Mouse (Mus musculus): ENCODE measurements around the gene Grm8. TPM values are rescaled to one million over a fixed set of nuclear protein-coding genes. Genes with fewer than 3 reads are reported as not detected.

The Grm8 gene
- polyA plus RNA-seq, 1 experiment from 2014 or later: not detected

DNA sequence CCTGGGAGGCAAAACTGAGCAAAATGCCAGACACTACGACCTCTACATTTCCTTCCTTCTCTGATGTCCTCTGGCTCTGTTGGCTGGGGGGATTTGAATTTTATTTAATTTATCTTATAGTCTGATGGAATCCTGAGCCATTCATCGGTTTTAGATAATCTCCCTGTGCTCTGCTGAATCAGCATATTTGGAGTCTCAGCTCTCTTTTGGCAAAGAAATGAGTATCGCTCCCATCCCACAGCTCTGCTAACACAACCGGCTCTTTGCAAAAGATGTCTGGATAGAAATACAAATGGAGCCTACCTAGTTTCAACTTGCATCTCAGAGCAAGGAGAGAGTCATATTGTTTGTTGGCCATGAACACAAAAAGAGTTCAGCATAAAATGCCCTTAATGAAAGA lies 388.5 kb downstream of the Grm8 start:
- 70% methylated on average over 4 of the region's 4 CpGs for WGBS
- ATAC-seq (ENCODE audit: borderline replicate concordance, extremely low read depth, low FRiP score, low TSS enrichment): no peak

DNA sequence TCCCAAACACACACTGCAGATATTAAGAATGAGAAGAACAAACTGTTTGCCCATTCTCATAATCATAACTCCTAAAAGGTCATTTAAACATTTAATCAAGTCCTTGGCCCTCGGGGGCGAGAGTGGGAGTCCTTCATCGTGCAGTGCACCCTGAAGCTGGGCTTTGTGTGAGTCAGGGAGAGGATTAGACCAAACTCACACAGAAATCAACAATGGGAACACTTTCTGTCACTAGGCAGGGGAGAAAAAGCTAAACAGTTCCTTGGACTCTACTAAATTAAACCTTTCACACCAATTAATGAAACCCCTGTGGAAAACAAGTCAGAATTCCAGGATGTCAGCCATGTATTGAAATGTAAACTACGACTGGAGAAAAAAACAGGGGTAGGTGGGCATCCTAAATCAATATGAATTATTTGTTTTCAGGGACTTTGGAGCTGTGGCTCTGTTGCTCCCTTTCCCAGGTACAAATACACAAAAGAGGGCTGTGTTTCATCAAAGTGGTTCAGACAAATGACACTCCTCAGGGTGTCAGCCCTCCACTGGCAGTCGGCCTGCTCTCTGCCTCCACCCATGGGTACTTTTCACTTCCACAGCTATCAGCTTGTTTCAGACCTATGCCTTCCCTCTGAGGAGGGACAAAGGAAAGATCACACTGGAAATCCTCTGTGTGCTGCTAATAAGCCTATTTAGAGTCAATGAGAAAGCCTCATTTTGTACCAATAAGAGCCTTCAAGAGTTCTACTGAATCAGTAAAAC lies 389.1 kb downstream of the Grm8 start:
- Histone ChIP-seq H3K9me3 (no peaks in the 10 kb centered on the region), H3K27ac (no peak overlapping the region), H3K4me3 (no peak overlapping the region), H3K27me3 (no peaks in the 10 kb centered on the region), H3K4me1 (no peaks in the 10 kb centered on the region), H3K4me2 (no peak overlapping the region), H3K9ac (no peak overlapping the region), H3K36me3 (no peaks in the 10 kb centered on the region)
- 18% methylated on average over 5 of the region's 5 CpGs for WGBS
- no peak for ATAC-seq (ENCODE audit: borderline replicate concordance, extremely low read depth, low FRiP score, low TSS enrichment)

More for the DNA sequence above, 388.5 kb downstream of the Grm8 start:
- Histone ChIP-seq H3K36me3 (no peaks in the 10 kb centered on the region), H3K27me3 (no peaks in the 10 kb centered on the region), H3K4me3 (no peak overlapping the region), H3K9ac (no peak overlapping the region), H3K4me2 (no peak overlapping the region), H3K9me3 (no peaks in the 10 kb centered on the region), H3K4me1 (no peaks in the 10 kb centered on the region), H3K27ac (no peak overlapping the region)

DNA sequence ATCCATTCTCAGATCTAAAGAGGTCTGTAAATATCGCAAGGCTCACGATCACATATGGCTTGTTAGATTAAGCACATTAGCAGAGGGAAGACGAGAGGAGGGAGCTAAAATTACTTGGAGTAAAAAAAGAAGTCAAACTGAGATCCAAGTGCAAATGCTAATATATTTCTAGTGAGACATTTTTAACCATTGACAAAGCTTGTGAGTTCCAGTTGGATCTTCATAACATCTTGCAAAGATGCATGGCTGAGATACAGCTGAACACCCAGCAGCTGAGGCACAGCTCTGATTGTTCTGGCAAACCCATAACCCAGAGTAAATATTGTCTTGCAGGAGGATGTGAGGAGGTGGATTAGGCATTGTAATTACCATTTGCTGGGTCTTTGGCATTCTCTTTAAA lies 445.6 kb downstream of the Grm8 start:
- Histone ChIP-seq H3K4me2 (no peak overlapping the region), H3K4me3 (no peak overlapping the region), H3K9me3 (no peaks in the 10 kb centered on the region), H3K27me3 (no peaks in the 10 kb centered on the region), H3K27ac (no peak overlapping the region), H3K9ac (no peak overlapping the region), H3K36me3 (no peaks in the 10 kb centered on the region), H3K4me1 (no peaks in the 10 kb centered on the region)
- ATAC-seq (ENCODE audit: borderline replicate concordance, extremely low read depth, low FRiP score, low TSS enrichment): no peak
- WGBS: 66% methylated on average over 3 of the region's 3 CpGs

DNA sequence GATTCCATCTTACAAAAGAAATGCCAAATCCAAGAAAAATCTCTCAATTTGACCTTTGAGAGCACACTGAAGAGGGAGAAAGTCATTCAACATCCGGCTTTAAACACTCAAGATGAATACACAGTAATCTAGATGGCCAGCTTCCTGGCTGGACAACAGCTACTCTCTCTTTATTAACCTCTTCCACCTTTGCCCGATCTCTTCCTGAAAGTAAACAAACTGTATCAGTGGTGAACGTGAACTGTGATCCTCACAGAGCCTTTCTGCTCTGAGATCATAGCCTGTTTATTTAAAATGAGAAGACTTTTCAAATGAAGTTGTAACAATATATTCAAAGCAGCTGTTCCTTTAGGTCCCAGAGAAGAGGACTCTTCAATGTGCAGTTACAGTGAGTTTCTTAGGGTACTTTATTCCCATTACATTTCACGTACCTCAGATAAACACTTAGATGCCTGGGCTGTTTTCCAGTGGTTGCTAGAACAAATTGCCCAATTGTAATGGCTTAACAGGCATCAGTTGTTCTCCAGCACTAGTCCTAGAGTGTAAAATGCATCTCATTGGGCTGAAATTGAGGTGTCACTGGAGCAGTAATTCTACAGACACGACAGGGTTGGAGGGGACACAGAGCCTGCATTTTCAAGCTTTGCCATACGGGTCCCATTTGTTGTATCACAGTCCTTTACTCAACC lies 473.1 kb downstream of the Grm8 start:
- Histone ChIP-seq H3K9ac (no peak overlapping the region), H3K27ac (no peak overlapping the region), H3K27me3 (no peaks in the 10 kb centered on the region), H3K4me3 (no peak overlapping the region), H3K9me3 (no peaks in the 10 kb centered on the region), H3K4me1 (no peaks in the 10 kb centered on the region), H3K4me2 (no peak overlapping the region), H3K36me3 (no peaks in the 10 kb centered on the region)
- 24% methylated on average over 6 of the region's 6 CpGs for WGBS
- ATAC-seq (ENCODE audit: borderline replicate concordance, extremely low read depth, low FRiP score, low TSS enrichment): no peak

DNA sequence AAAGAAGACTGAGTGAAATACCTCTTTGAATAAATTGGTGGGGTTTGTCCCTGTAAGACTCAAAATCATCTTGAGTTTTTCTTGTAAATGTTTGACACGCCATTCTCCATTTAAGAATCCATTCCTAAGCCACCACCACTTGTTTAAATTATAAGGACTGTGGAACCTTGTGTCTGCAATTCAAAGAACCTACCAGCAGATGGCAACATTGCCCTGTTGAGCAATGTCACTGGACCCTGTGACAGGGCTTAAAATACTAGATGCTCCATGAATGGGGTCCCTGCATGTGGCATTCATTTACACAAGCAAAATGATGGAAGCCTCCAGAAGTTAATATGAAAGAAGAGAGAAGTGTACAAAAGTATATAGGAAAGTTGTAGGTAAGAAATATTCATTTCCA lies 477.5 kb downstream of the Grm8 start:
- no peak overlapping the region for H3K4me3 ChIP-seq
- H3K4me2 ChIP-seq: no peak overlapping the region
- ATAC-seq (ENCODE audit: borderline replicate concordance, extremely low read depth, low FRiP score, low TSS enrichment): no peak
- no peaks in the 10 kb centered on the region for H3K9me3 ChIP-seq
- H3K27me3 ChIP-seq: no peaks in the 10 kb centered on the region
- no peaks in the 10 kb centered on the region for H3K36me3 ChIP-seq
- H3K9ac ChIP-seq: no peak overlapping the region
- no peak overlapping the region for H3K27ac ChIP-seq
- WGBS: 46% methylated on average over 1 of the region's 1 CpGs
- no peaks in the 10 kb centered on the region for H3K4me1 ChIP-seq

DNA sequence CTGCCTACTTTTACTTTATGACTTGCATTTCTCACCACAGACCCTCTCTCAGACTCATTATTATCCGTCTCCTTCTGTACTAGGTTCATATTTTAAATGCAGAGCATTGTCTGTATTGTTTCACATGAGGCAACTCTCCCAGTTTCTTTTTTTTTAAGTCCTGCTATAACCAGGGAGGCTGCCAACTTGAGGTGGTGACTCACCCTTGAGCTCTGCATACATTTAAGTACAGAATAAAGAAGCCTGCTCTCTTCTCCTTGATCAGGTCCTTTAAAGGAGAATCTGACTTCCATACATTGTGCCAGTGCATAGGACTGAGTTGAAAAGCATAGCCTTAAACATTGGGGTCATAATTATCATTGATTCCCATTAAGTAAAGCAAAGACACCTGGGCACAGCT lies 488.5 kb downstream of the Grm8 start:
- H3K9me3 ChIP-seq: no peaks in the 10 kb centered on the region
- 66% methylated on average over 1 of the region's 1 CpGs for WGBS
- no peak overlapping the region for H3K9ac ChIP-seq

DNA sequence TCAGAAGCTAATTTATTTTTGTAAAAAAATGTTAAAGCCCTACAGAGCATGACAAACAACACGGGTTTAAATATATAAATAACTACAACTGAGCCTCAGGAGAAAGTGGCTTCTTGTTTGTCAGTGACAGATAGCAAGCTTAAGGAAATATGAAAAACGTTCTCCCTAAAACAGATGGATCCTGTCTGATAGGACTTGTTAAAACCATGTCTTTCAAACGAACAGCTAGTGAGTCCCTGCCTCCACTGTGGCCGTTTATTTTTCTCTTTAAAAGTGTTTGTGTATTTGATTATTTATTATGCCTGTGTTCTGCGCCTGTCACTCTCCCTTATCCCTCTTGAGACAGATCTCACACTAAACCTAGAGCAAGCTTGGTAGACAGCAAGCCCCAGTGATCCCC lies 489.9 kb downstream of the Grm8 start:
- Histone ChIP-seq H3K27ac (no peak overlapping the region), H3K9me3 (no peaks in the 10 kb centered on the region), H3K4me2 (no peak overlapping the region), H3K36me3 (no peaks in the 10 kb centered on the region), H3K4me1 (no peaks in the 10 kb centered on the region), H3K4me3 (no peak overlapping the region), H3K9ac (no peak overlapping the region), H3K27me3 (no peaks in the 10 kb centered on the region)
- 35% methylated on average over 5 of the region's 5 CpGs for WGBS
- no peak for ATAC-seq (ENCODE audit: borderline replicate concordance, extremely low read depth, low FRiP score, low TSS enrichment)

More for the DNA sequence above, 488.5 kb downstream of the Grm8 start:
- Histone ChIP-seq H3K27ac (no peak overlapping the region), H3K4me2 (no peak overlapping the region), H3K36me3 (no peaks in the 10 kb centered on the region), H3K4me1 (no peaks in the 10 kb centered on the region), H3K4me3 (no peak overlapping the region), H3K27me3 (no peaks in the 10 kb centered on the region)
- ATAC-seq (ENCODE audit: borderline replicate concordance, extremely low read depth, low FRiP score, low TSS enrichment): no peak

DNA sequence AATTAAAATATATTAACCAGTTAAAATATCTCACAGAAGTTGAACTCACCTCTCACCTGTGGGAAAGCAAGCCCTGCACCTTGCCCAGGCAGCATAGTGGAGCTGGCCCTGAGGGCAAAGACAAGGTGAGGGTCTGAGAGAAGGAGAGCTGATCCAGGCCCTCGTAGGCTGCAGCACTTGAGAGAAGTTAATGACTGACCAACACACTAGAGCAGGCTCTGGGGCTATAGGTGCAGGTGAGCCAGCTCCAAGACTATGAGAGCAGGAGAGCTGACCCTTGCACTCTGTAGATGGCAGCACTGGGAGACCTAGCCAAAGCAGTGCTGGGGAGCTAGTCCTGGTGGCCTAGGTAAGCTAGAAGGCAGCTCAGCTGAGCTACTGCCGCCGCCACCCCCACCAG lies 499.1 kb downstream of the Grm8 start:
- no peaks in the 10 kb centered on the region for H3K9me3 ChIP-seq
- no peaks in the 10 kb centered on the region for H3K27me3 ChIP-seq
- H3K36me3 ChIP-seq: no peaks in the 10 kb centered on the region
- no peak overlapping the region for H3K4me3 ChIP-seq
- 65% methylated on average over 3 of the region's 3 CpGs for WGBS
- no peak overlapping the region for H3K4me2 ChIP-seq
- no peak for ATAC-seq (ENCODE audit: borderline replicate concordance, extremely low read depth, low FRiP score, low TSS enrichment)
- H3K27ac ChIP-seq: no peak overlapping the region
- no peak overlapping the region for H3K9ac ChIP-seq
- H3K4me1 ChIP-seq: no peaks in the 10 kb centered on the region

DNA sequence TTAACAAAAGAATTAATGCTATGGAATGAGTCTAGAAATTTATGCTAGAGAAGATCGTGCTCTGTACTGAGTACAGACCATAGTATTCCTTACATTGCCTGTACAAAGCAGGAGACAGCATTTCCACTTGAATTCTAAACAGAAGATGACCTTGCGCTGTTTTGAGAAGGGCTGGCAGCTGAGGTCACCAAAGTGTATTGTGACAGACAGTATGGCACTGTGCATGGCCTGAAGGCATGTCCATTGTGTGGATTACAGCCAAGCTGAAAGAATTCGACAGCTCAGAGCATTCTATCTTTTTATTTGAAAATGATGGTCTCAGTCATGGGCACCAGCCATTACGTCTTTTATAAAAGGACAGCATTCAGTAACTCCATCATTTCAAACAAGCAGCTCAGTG lies 517.5 kb downstream of the Grm8 start:
- Histone ChIP-seq H3K9me3 (no peaks in the 10 kb centered on the region), H3K9ac (no peak overlapping the region), H3K27me3 (no peaks in the 10 kb centered on the region), H3K36me3 (no peaks in the 10 kb centered on the region), H3K4me3 (no peak overlapping the region), H3K4me2 (no peak overlapping the region), H3K27ac (no peak overlapping the region), H3K4me1 (no peaks in the 10 kb centered on the region)
- ATAC-seq (ENCODE audit: borderline replicate concordance, extremely low read depth, low FRiP score, low TSS enrichment): no peak
- 69% methylated on average over 4 of the region's 4 CpGs for WGBS

DNA sequence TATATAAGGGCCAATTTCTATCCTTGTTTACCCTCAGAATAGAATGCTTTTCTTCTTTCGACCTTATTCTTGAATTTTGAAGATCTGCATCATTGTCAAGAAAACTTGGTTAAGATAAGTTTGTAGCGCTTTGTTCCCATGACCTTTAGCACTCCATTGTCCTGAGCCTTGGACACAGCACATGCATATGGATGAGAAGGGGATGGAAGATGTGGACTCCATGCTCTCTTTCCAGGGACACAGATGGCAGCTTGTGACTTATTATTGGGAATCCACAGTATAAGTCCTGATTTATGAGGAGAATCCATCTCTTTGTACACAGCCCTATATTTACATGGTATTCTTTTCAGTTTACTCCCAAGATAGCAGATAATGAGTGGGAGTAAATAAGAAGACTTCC lies 554.5 kb downstream of the Grm8 start:
- no peaks in the 10 kb centered on the region for H3K36me3 ChIP-seq
- no peak overlapping the region for H3K27ac ChIP-seq
- H3K9ac ChIP-seq: no peak overlapping the region
- no peak for ATAC-seq (ENCODE audit: borderline replicate concordance, extremely low read depth, low FRiP score, low TSS enrichment)
- H3K4me1 ChIP-seq: no peaks in the 10 kb centered on the region
- WGBS: 76% methylated on average over 2 of the region's 2 CpGs
- H3K4me2 ChIP-seq: no peak overlapping the region
- H3K27me3 ChIP-seq: no peaks in the 10 kb centered on the region
- H3K9me3 ChIP-seq: no peaks in the 10 kb centered on the region
- H3K4me3 ChIP-seq: no peak overlapping the region

DNA sequence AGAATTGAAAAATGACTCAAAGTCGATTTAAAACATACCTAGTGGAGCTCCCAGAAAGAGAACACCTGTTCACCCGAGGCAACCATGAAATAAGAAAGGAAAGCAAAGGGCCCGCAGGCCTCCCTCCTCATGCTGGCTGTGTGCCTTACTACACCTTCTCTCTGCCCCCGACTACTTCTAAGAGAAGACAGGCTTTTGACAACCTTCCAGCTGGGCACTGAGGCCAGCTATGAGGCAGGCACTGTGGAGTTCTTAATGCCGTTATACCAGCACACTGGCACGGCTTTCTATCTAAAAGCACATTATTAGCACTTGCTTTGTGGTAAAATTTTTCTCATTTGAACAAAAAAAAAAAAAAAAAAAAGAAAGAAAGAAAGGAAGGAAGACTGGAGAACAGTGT lies 589.5 kb downstream of the Grm8 start:
- Histone ChIP-seq H3K9ac (no peak overlapping the region), H3K36me3 (no peaks in the 10 kb centered on the region), H3K4me1 (no peaks in the 10 kb centered on the region), H3K9me3 (no peaks in the 10 kb centered on the region), H3K27ac (no peak overlapping the region), H3K4me3 (no peak overlapping the region), H3K27me3 (no peaks in the 10 kb centered on the region), H3K4me2 (no peak overlapping the region)
- 63% methylated on average over 6 of the region's 6 CpGs for WGBS
- no peak for ATAC-seq (ENCODE audit: borderline replicate concordance, extremely low read depth, low FRiP score, low TSS enrichment)

DNA sequence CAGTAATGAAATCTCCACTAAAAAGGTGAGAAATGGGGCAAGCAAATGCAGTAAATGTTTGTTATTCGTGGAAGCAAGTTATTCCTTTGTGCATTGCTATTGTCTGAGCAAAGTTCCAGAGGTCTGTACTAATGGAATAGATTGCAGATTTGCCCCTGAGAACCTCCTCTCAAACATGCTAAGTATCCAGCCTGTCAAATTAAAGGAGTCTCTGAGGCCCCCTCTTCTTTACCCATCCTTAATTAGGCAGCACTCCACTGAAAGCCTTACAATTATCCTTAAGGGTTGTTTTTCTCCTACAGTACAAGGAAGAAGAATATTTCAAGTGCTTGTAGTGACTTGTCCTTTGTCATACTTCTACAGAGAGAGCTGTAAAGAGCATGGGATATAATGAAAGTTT lies 617.4 kb downstream of the Grm8 start:
- Histone ChIP-seq H3K4me2 (no peak overlapping the region), H3K4me3 (no peak overlapping the region), H3K36me3 (no peaks in the 10 kb centered on the region), H3K9me3 (no peaks in the 10 kb centered on the region), H3K9ac (no peak overlapping the region), H3K27me3 (no peaks in the 10 kb centered on the region), H3K27ac (no peak overlapping the region), H3K4me1 (no peaks in the 10 kb centered on the region)
- 41% methylated on average over 1 of the region's 1 CpGs for WGBS
- no peak for ATAC-seq (ENCODE audit: borderline replicate concordance, extremely low read depth, low FRiP score, low TSS enrichment)
